11 mouse cellular contexts compared by ENCODE assay signal in the genomic region with DNA sequence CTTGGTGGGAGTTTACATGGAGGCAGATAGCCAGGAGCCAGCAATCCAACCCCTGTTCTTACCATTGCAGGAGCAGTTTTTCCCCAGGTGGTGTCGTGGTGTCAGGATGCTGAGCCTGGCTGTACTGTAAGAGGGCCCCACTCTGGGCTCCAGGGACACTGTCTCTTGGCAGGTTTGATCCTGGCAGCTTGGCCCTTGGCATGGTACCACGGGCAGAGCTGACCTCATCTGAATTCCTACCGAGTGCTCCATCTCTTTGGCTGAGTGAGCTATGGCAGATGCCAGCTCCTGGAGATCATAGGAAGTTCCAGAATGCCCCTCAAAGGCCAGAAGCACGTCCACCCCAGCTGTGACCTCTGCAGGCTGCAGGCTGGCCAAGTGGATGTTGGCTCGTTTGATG. TPM values are rescaled to one million over a fixed set of nuclear protein-coding genes. Genes with fewer than 3 reads are reported as not detected.
DNase-seq lines count a peak whose midpoint lies in the region; ATAC-seq lines count a peak whose summit lies in the region.
"Had no signal": no experiment of that assay in that cellular context is flagged by ENCODE, and none has a peak within 500 bp of the region (broad histone marks: within the 10 kb centered on the region; RNA-seq: fewer than 3 reads in every experiment).

No protein-coding gene starts in this region.

- no peak overlapping the region for H3K27ac ChIP-seq in midbrain, embryonic 14.5 days (replicated peaks; ENCODE audit: low read depth, low read length)
- H3K27ac ChIP-seq: neural tube, embryonic 13.5 days had no signal

- no peaks in the 10 kb centered on the region for H3K4me1 ChIP-seq in midbrain, embryonic 14.5 days (ENCODE audit: control insufficient read depth, insufficient read depth, low read length)
- H3K4me1 ChIP-seq: neural tube, embryonic 13.5 days had no signal

- H3K4me2 ChIP-seq in midbrain, embryonic 14.5 days (ENCODE audit: low read length): no peak overlapping the region
- H3K4me2 ChIP-seq: neural tube, embryonic 13.5 days had no signal

- peak; percentile 41 to 56 for DNase-seq in layer of hippocampus, postnatal 14 days (ENCODE audit: low spot score in 2 of 2)
- DNase-seq in layer of hippocampus, postnatal 25 days (ENCODE audit: extremely low spot score in 1 of 2, low spot score in 1 of 2): no peak
- DNase-seq in cerebellum, postnatal 36 days: peak; percentile 96
- peak; percentile 27 for DNase-seq in heart, postnatal 25 days (ENCODE audit: low spot score)
- no peak for DNase-seq in midbrain, embryonic 14.5 days
- DNase-seq in retina, postnatal 1 day: no peak
- DNase-seq: kidney, postnatal 10 days; thymus, postnatal 14 days had no signal

- intact Hi-C loops in heart, postnatal 25 days (cut with DNase I): loop anchor here (5.0 kb wide), 1 partner anchor 125 kb away; no protein-coding TSS in a partner anchor

- no peaks in the 10 kb centered on the region for H3K9me3 ChIP-seq in midbrain, embryonic 14.5 days (ENCODE audit: control insufficient read depth, low read length)
- H3K9me3 ChIP-seq: G1E; neural tube, embryonic 13.5 days had no signal

- H3K4me3 ChIP-seq in midbrain, embryonic 14.5 days (replicated peaks; ENCODE audit: low read depth, low read length): no peak overlapping the region
- H3K4me3 ChIP-seq: neural tube, embryonic 13.5 days had no signal

- WGBS in midbrain, embryonic 14.5 days: 81% methylated on average over 5 of the region's 5 CpGs

- H3K9ac ChIP-seq in midbrain, embryonic 14.5 days (replicated peaks; ENCODE audit: low read length): no peak overlapping the region
- H3K9ac ChIP-seq: neural tube, embryonic 13.5 days had no signal

- H3K27me3 ChIP-seq in midbrain, embryonic 14.5 days (ENCODE audit: control insufficient read depth, insufficient read depth, low read length): no peaks in the 10 kb centered on the region
- H3K27me3 ChIP-seq: neural tube, embryonic 13.5 days had no signal

- peak; percentile 88 for ATAC-seq in cerebellum, adult (ENCODE audit: insufficient number of reproducible peaks, low FRiP score, low TSS enrichment)
- ATAC-seq in midbrain, embryonic 14.5 days (ENCODE audit: low FRiP score, low TSS enrichment): no peak

- H3K36me3 ChIP-seq in midbrain, embryonic 14.5 days (ENCODE audit: control insufficient read depth, insufficient read depth, low read length): no peaks in the 10 kb centered on the region
- H3K36me3 ChIP-seq: G1E; neural tube, embryonic 13.5 days had no signal

RNA-seq across cellular contexts. Expression of a gene that starts 57.9 kb away (rescaled TPM):
- 10 to 100 TPM; 60.4 to 63.9 TPM for total RNA-seq in layer of hippocampus, postnatal 14 days (2021)
- total RNA-seq in layer of hippocampus, postnatal 25 days (2021): 10 to 100 TPM; 59.3 to 61.5 TPM
- 10 to 100 TPM in 1 of 2 experiments, 1 to 10 TPM in 1; 9.7 to 13.6 TPM for total RNA-seq in heart, postnatal 25 days (2021)
- polyA plus RNA-seq in midbrain, embryonic 14.5 days (2014; fragmentation: Nextera tagmentation; extraction: Ambion mirVana): 3.1 and 3.6 TPM in 2 replicates

Comparison
In these comparisons a context has a peak if more than half of its experiments do, and no peak if none do; other contexts are left out.
1. DNase-seq: peak in layer of hippocampus, postnatal 14 days (2 of 2), cerebellum, postnatal 36 days (2 of 2) and heart, postnatal 25 days (single experiment); none in layer of hippocampus, postnatal 25 days (0 of 2), midbrain, embryonic 14.5 days (single experiment) and retina, postnatal 1 day (single experiment).
2. RNA of a gene that starts 57.9 kb away (total RNA-seq): 60.4 to 63.9 TPM in layer of hippocampus, postnatal 14 days and 59.3 to 61.5 TPM in layer of hippocampus, postnatal 25 days; 9.7 to 13.6 TPM in heart, postnatal 25 days; every median in the first group is over 4 times any median in the second.